Mouse (Mus musculus) neutrophil, adult 5-6 weeks (primary cell): ENCODE measurements around the gene Gm45783. TPM values are rescaled to one million over a fixed set of nuclear protein-coding genes. Genes with fewer than 3 reads are reported as not detected.
"Not testable (repeated sequence)": the region's sequence is repeated elsewhere in the genome, so short reads cannot be mapped to it uniquely, and the experiment has no call there.

Source experiments
- ATAC-seq: fragments of 151-379, 151-347 bp; 2 replicates; pipeline ENCODE4 v1.8.0; 2017; ENCODE audit warnings: mild to moderate bottlenecking, moderate TSS enrichment; ENCODE audit not compliant: insufficient number of reproducible peaks, poor library complexity, low FRiP score, severe bottlenecking; ENCODE audit errors: extremely low read depth
- total RNA-seq: library from RNA; stranded (forward); fragments of 200-1000 nt; gene quantifications from 2 replicates; pipeline ENCODE4 v1.2.3, GENCODE M21; 2017

The Gm45783 gene
- not detected in 2 replicates for total RNA-seq

DNA sequence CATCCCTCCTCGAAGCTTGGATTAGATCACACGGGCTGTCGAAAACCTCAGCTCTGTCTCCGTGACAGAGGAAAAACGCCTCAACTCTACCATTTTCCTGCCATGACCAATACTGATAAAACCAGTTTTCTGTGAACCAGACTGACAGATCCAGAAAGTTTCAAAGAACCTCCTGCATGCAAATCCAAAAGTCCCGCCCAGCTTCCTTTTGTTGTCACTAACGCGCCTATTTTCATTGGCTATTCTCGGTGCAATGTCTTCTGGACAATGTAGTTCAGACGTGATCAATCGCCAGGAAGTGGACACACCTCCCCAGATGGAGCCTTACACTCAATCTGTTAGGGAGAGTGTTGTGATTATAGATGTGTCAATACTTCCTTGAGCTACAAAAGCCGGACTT, at the start of gene Gm45783:
Gene Gm45783 (minus strand): TSS at position 143 of the 400 bp plus-strand sequence.
- ATAC-seq, result not testable (repeated sequence)

DNA sequence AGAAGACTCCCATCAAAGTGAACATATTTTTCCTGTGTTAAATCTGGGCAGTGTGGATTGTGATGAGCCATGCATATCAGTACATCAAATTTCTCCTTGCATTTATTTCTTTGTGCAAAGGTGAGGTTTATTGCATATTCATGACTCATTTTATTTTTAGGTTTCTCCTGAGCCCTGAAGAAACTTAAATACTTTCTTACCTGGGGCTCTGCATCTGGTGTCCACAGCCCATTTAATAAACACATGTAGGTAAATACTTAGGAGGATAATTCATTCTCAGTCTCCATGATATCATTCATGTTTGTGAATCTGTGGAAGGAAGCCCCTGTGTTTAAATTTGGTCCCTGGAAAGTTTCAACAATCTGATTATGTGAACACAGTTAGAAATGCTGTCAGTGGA, 25.2 kb upstream of the Gm45783 start, which contains the start of gene Vmn2r31:
Gene Vmn2r31 (minus strand): TSS at position 101 of the 400 bp plus-strand sequence.
- ATAC-seq, result not testable (repeated sequence)

DNA sequence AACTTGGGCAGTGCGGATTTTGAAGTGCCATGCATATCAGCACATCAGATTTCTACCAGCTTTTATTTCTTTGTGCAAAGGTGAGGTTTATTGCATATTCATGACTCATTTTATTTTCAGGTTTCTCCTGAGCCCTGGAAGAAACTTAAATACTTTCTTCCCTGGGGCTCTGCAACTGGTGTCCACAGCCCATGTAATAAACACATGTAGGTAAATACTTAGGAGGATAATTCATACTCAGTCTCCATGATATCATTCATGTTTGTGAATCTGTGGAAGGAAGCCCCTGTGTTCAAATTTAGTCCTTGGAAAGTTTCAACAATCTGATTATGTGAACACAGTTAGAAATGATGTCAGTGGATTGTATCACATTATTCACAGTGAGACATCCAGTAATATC, 36.9 kb downstream of the Gm45783 start, which contains the start of gene Vmn2r30:
Gene Vmn2r30 (minus strand): TSS at position 101 of the 400 bp plus-strand sequence.
- not testable (repeated sequence) for ATAC-seq

DNA sequence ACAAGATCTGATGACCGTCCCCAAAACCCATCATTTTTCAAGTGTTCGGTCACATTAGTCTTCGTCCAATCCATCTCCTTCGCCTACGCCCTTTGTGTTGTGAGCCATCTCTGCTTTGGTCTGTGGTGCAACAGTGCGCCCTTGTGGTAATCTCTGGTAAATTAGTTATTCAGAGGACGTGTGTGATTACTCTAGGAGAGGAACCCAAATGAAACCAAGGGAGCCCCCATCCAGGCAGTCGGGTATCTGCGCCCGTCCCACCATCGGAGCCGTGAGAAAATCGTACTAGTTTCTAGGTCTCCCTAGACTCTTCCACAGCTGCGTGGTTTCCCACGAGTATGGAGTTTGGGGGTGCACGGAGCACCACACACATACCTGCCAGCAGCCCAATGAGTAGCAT, 78.8 kb downstream of the Gm45783 start:
- peak; percentile 27; the same call in 1 of the 2 replicates for ATAC-seq

Other genes with a start within 250 kb of the Gm45783 start
- gene Zfp773, start 237.8 kb downstream of the Gm45783 start, total RNA-seq, result 3.8 and 4.4 TPM in 2 replicates
- gene Zfp418, start 203.2 kb downstream of the Gm45783 start, total RNA-seq, result 2.7 and 2.8 TPM in 2 replicates
- 2.7 and 2.9 TPM in 2 replicates for gene Zfp772, start 164.6 kb downstream of the Gm45783 start, total RNA-seq
- gene Vmn2r29, start 127.2 kb downstream of the Gm45783 start, total RNA-seq, result 0.25 TPM in 1 of 2 replicates, not detected in the other
- 1.7 TPM in 1 of 2 replicates, not detected in the other for gene Gm45844, start 96.3 kb downstream of the Gm45783 start, total RNA-seq
- 47.1 and 55.0 TPM in 2 replicates for gene Clcn4, start 73.7 kb downstream of the Gm45783 start, total RNA-seq
- gene Vmn2r30, start 37.0 kb downstream of the Gm45783 start, total RNA-seq, result not detected in 2 replicates
- gene Vmn2r31, start 25.1 kb upstream of the Gm45783 start, total RNA-seq, result not detected in 2 replicates
- gene Vmn2r32, start 105.4 kb upstream of the Gm45783 start, total RNA-seq, result not detected in 2 replicates
- not detected in 2 replicates for gene Vmn2r33, start 192.2 kb upstream of the Gm45783 start, total RNA-seq